Mouse (Mus musculus) lung, embryonic 16.5 days (tissue): Measurements from ENCODE around the gene Eps15l1. TPM values are rescaled to one million over a fixed set of nuclear protein-coding genes. Genes with fewer than 3 reads are reported as not detected.

Source experiments
- ATAC-seq: fragments of 200-750 bp; cut with Nextera tagmentation; 2 replicates; pipeline ENCODE4 v1.8.0; 2017; ENCODE audit warnings: low read depth, mild to moderate bottlenecking, moderate library complexity
- H3K27ac ChIP-seq: fragments of 300-500 bp; sonication (generic); 2 replicates; pipeline ENCODE4 v1.5.1; 2014; ENCODE audit warnings: mild to moderate bottlenecking, control low read depth, low read length
- H3K27me3 ChIP-seq: fragments of 300-500 bp; sonication (generic); 2 replicates; pipeline ENCODE4 v1.6.1; 2014; ENCODE audit warnings: low read depth, low read length, mixed read lengths; ENCODE audit not compliant: control insufficient read depth, insufficient read depth
- H3K36me3 ChIP-seq: fragments of 300-500 bp; sonication (generic); 2 replicates; pipeline ENCODE4 v1.6.1; 2014; ENCODE audit warnings: low read length; ENCODE audit not compliant: control insufficient read depth, insufficient read depth
- H3K4me1 ChIP-seq: fragments of 300-500 bp; sonication (generic); replicated peaks from 2 replicates; pipeline ENCODE4 v1.6.1; 2014; ENCODE audit warnings: low read length, mixed read lengths; ENCODE audit not compliant: control insufficient read depth, insufficient read depth
- H3K4me2 ChIP-seq: fragments of 300-500 bp; sonication (generic); 2 replicates; pipeline ENCODE4 v1.6.1; 2014; ENCODE audit warnings: low read depth, low read length, control low read depth
- H3K4me3 ChIP-seq: fragments of 300-500 bp; sonication (generic); 2 replicates; pipeline ENCODE4 v1.5.1; 2014; ENCODE audit warnings: mild to moderate bottlenecking, low read length, control low read depth
- H3K9ac ChIP-seq: fragments of 300-500 bp; sonication (generic); 2 replicates; pipeline ENCODE4 v1.6.1; 2014; ENCODE audit warnings: low read length, control low read depth
- H3K9me3 ChIP-seq: fragments of 300-500 bp; sonication (generic); 2 replicates; pipeline ENCODE4 v1.6.1; 2016; ENCODE audit warnings: low read length; ENCODE audit not compliant: control insufficient read depth
- WGBS: fragments of 180-500 bp; shearing (Covaris S2); extraction: QIAGEN DNeasy Blood & Tissue Kit; methylation state at CpG from one replicate; pipeline ENCODE4 v1.1.7; 2014; 5-methylcytosine and 5-hydroxymethylcytosine counted together
- polyA plus RNA-seq: library from polyadenylated mRNA; unstranded; fragments of >200 nt; fragmentation: Nextera tagmentation; extraction: Ambion mirVana; gene quantifications from 2 replicates; pipeline ENCODE4 v1.2.1, GENCODE M21; 2015

Eps15l1 gene
- polyA plus RNA-seq, 1 experiment from 2014 or later = 52.6 TPM

GRCm38 (mm10) chr8:72382395-72382794, 38.9 kb downstream of the Eps15l1 start:
- H3K9me3 ChIP-seq = no peaks in the 10 kb centered on the region
- WGBS = 62% methylated on average over 5 of the region's 5 CpGs
- no peak overlapping the region for H3K4me2 ChIP-seq
- no peak for ATAC-seq
- H3K27me3 ChIP-seq = no peaks in the 10 kb centered on the region
- H3K4me1 ChIP-seq = no peaks in the 10 kb centered on the region
- no peak overlapping the region for H3K9ac ChIP-seq
- H3K27ac ChIP-seq = no peak overlapping the region
- no peak overlapping the region for H3K4me3 ChIP-seq
- H3K36me3 ChIP-seq = peaks cover 75% of the 10 kb centered on the region

GRCm38 (mm10) chr8:72380656-72381055, 40.6 kb downstream of the Eps15l1 start:
- Histone ChIP-seq H3K27me3 (no peaks in the 10 kb centered on the region), H3K4me1 (no peaks in the 10 kb centered on the region), H3K9ac (no peak overlapping the region), H3K36me3 (peaks cover 71% of the 10 kb centered on the region), H3K4me3 (no peak overlapping the region), H3K27ac (no peak overlapping the region), H3K4me2 (no peak overlapping the region), H3K9me3 (no peaks in the 10 kb centered on the region)
- 82% methylated on average over 8 of the region's 8 CpGs for WGBS
- no peak for ATAC-seq

- Histone ChIP-seq H3K9me3 (no peaks in the 10 kb centered on the region), H3K36me3 (peaks cover 60% of the 10 kb centered on the region), H3K9ac (no peak overlapping the region), H3K27ac (no peak overlapping the region), H3K4me3 (no peak overlapping the region), H3K4me1 (no peaks in the 10 kb centered on the region), H3K27me3 (no peaks in the 10 kb centered on the region), H3K4me2 (no peak overlapping the region)
- no peak for ATAC-seq
- WGBS = 78% methylated on average over 2 of the region's 2 CpGs
These were observed 44.4 kb downstream of the Eps15l1 start for GRCm38 (mm10) chr8:72376900-72377299.

- Histone ChIP-seq H3K4me3 (no peak overlapping the region), H3K9me3 (no peaks in the 10 kb centered on the region), H3K9ac (no peak overlapping the region), H3K36me3 (peaks cover 56% of the 10 kb centered on the region), H3K4me2 (no peak overlapping the region), H3K4me1 (no peaks in the 10 kb centered on the region), H3K27me3 (no peaks in the 10 kb centered on the region), H3K27ac (no peak overlapping the region)
- ATAC-seq = no peak
- 80% methylated on average over 5 of the region's 5 CpGs for WGBS
These were observed 45.0 kb downstream of the Eps15l1 start for GRCm38 (mm10) chr8:72376309-72376708.

GRCm38 (mm10) chr8:72375161-72375560, 46.1 kb downstream of the Eps15l1 start:
- H3K9ac ChIP-seq = no peak overlapping the region
- no peak overlapping the region for H3K27ac ChIP-seq
- no peak overlapping the region for H3K4me3 ChIP-seq
- H3K9me3 ChIP-seq = no peaks in the 10 kb centered on the region
- 77% methylated on average over 5 of the region's 5 CpGs for WGBS
- no peak for ATAC-seq
- H3K36me3 ChIP-seq = peaks cover 56% of the 10 kb centered on the region
- H3K4me2 ChIP-seq = no peak overlapping the region
- no peaks in the 10 kb centered on the region for H3K4me1 ChIP-seq
- no peaks in the 10 kb centered on the region for H3K27me3 ChIP-seq

GRCm38 (mm10) chr8:72372311-72372710, 48.9 kb downstream of the Eps15l1 start:
- WGBS = 95% methylated on average over 4 of the region's 4 CpGs
- no peaks in the 10 kb centered on the region for H3K4me1 ChIP-seq
- H3K9me3 ChIP-seq = no peaks in the 10 kb centered on the region
- peaks cover 60% of the 10 kb centered on the region for H3K36me3 ChIP-seq
- no peak overlapping the region for H3K27ac ChIP-seq
- H3K9ac ChIP-seq = no peak overlapping the region
- ATAC-seq = no peak
- H3K4me3 ChIP-seq = no peak overlapping the region
- no peak overlapping the region for H3K4me2 ChIP-seq
- no peaks in the 10 kb centered on the region for H3K27me3 ChIP-seq

GRCm38 (mm10) chr8:72371356-72371755, 49.9 kb downstream of the Eps15l1 start:
- no peak overlapping the region for H3K27ac ChIP-seq
- H3K4me1 ChIP-seq = no peaks in the 10 kb centered on the region
- no peak overlapping the region for H3K9ac ChIP-seq
- H3K4me2 ChIP-seq = no peak overlapping the region
- H3K9me3 ChIP-seq = no peaks in the 10 kb centered on the region
- ATAC-seq = no peak
- 95% methylated on average over 3 of the region's 3 CpGs for WGBS
- H3K36me3 ChIP-seq = peaks cover 58% of the 10 kb centered on the region
- no peak overlapping the region for H3K4me3 ChIP-seq
- H3K27me3 ChIP-seq = no peaks in the 10 kb centered on the region

GRCm38 (mm10) chr8:72366435-72366834, 54.8 kb downstream of the Eps15l1 start:
- no peak overlapping the region for H3K27ac ChIP-seq
- no peaks in the 10 kb centered on the region for H3K9me3 ChIP-seq
- H3K9ac ChIP-seq = no peak overlapping the region
- no peaks in the 10 kb centered on the region for H3K27me3 ChIP-seq
- no peak overlapping the region for H3K4me3 ChIP-seq
- peaks cover 51% of the 10 kb centered on the region for H3K36me3 ChIP-seq
- ATAC-seq = 0 out of 2 replicates have a peak, but pooled peaks have one; percentile 5
- WGBS = 92% methylated on average over 2 of the region's 2 CpGs
- no peaks in the 10 kb centered on the region; the same call in 1 of the 2 replicates for H3K4me1 ChIP-seq
- H3K4me2 ChIP-seq = no peak overlapping the region

GRCm38 (mm10) chr8:72365826-72366225, 55.4 kb downstream of the Eps15l1 start:
- H3K4me1 ChIP-seq = no peaks in the 10 kb centered on the region; the same call in 1 of the 2 replicates
- H3K27me3 ChIP-seq = no peaks in the 10 kb centered on the region
- no peak overlapping the region for H3K27ac ChIP-seq
- ATAC-seq = peak; percentile 75
- no peaks in the 10 kb centered on the region for H3K9me3 ChIP-seq
- H3K4me2 ChIP-seq = no peak overlapping the region
- H3K36me3 ChIP-seq = peaks cover 46% of the 10 kb centered on the region
- whole genome bisulfite sequencing = 24% methylated on average over 3 of the region's 3 CpGs
- no peak overlapping the region for H3K4me3 ChIP-seq
- H3K9ac ChIP-seq = no peak overlapping the region

- no peak overlapping the region for H3K9ac ChIP-seq
- H3K27ac ChIP-seq = no peak overlapping the region
- H3K4me2 ChIP-seq = no peak overlapping the region
- H3K27me3 ChIP-seq = no peaks in the 10 kb centered on the region
- no peaks in the 10 kb centered on the region; the same call in 1 of the 2 replicates for H3K4me1 ChIP-seq
- 93% methylated on average over 2 of the region's 2 CpGs for WGBS
- ATAC-seq = peak; percentile 29; the same call in 1 of the 2 replicates
- H3K9me3 ChIP-seq = no peaks in the 10 kb centered on the region
- H3K4me3 ChIP-seq = no peak overlapping the region
- H3K36me3 ChIP-seq = peaks cover 39% of the 10 kb centered on the region
These were observed 56.2 kb downstream of the Eps15l1 start for GRCm38 (mm10) chr8:72365016-72365415.
